Mouse (Mus musculus): ENCODE results near the gene Tmem86b. TPM values are rescaled to one million over a fixed set of nuclear protein-coding genes. Genes with fewer than 3 reads are reported as not detected.

Tmem86b gene
- polyA plus RNA-seq, 1 experiment: 2.8 TPM

- Histone ChIP-seq H3ac (ENCODE audit: control insufficient read depth, insufficient read length, low read depth) (no peak overlapping the region), H3K27me3 (ENCODE audit: control insufficient read depth, insufficient read depth, insufficient read length) (no peaks in the 10 kb centered on the region), H3K4me3 (ENCODE audit: insufficient read depth, poor library complexity, severe bottlenecking) (no peak overlapping the region), H3K79me3 (ENCODE audit: low read depth) (no peaks in the 10 kb centered on the region), H3K79me2 (ENCODE audit: control insufficient read depth, insufficient read depth) (no peaks in the 10 kb centered on the region), H3K36me3 (ENCODE audit: control insufficient read depth, insufficient read depth) (peaks cover 4% of the 10 kb centered on the region)
- TF ChIP-seq FOSL1 (IDR thresholded peaks at IDR 0.05; ENCODE audit: insufficient read depth, low read length, poor library complexity, severe bottlenecking) (no peak), CTCF (IDR thresholded peaks at IDR 0.05; ENCODE audit: control insufficient read depth, insufficient read depth, insufficient read length) (no peak), MAX (IDR thresholded peaks at IDR 0.05) (no peak), MYOG (IDR thresholded peaks at IDR 0.05; ENCODE audit: control insufficient read depth, extremely low read depth, insufficient read length) (no peak), MYOD1 (IDR thresholded peaks at IDR 0.05; ENCODE audit: control insufficient read depth, insufficient read length, low read depth) (no peak), CEBPB (IDR thresholded peaks at IDR 0.05; ENCODE audit: low read depth) (no peak), USF1 (IDR thresholded peaks at IDR 0.05; ENCODE audit: low read depth) (no peak)
Measured at GRCm38 (mm10) chr7:4668506-4668905, 37.3 kb upstream of the Tmem86b start.

GRCm38 (mm10) chr7:4666871-4667270 lies 35.6 kb upstream of the Tmem86b start:
- TF ChIP-seq MYOG (IDR thresholded peaks at IDR 0.05; ENCODE audit: control insufficient read depth, extremely low read depth, insufficient read length) (no peak), FOSL1 (IDR thresholded peaks at IDR 0.05; ENCODE audit: insufficient read depth, low read length, poor library complexity, severe bottlenecking) (no peak), MYOD1 (IDR thresholded peaks at IDR 0.05; ENCODE audit: control insufficient read depth, insufficient read length, low read depth) (no peak), USF1 (IDR thresholded peaks at IDR 0.05; ENCODE audit: low read depth) (no peak), MAX (IDR thresholded peaks at IDR 0.05) (no peak), CEBPB (IDR thresholded peaks at IDR 0.05; ENCODE audit: low read depth) (no peak), CTCF (IDR thresholded peaks at IDR 0.05; ENCODE audit: control insufficient read depth, insufficient read depth, insufficient read length) (no peak)
- Histone ChIP-seq H3ac (ENCODE audit: control insufficient read depth, insufficient read length, low read depth) (no peak overlapping the region), H3K79me2 (ENCODE audit: control insufficient read depth, insufficient read depth) (no peaks in the 10 kb centered on the region), H3K36me3 (ENCODE audit: control insufficient read depth, insufficient read depth) (peaks cover 4% of the 10 kb centered on the region), H3K79me3 (ENCODE audit: low read depth) (no peaks in the 10 kb centered on the region), H3K4me3 (ENCODE audit: insufficient read depth, poor library complexity, severe bottlenecking) (no peak overlapping the region), H3K27me3 (ENCODE audit: control insufficient read depth, insufficient read depth, insufficient read length) (no peaks in the 10 kb centered on the region)

GRCm38 (mm10) chr7:4663742-4664141 lies 32.5 kb upstream of the Tmem86b start:
- Histone ChIP-seq H3K27me3 (ENCODE audit: control insufficient read depth, insufficient read depth, insufficient read length) (no peaks in the 10 kb centered on the region), H3K36me3 (ENCODE audit: control insufficient read depth, insufficient read depth) (peaks cover 4% of the 10 kb centered on the region), H3ac (ENCODE audit: control insufficient read depth, insufficient read length, low read depth) (no peak overlapping the region), H3K79me2 (ENCODE audit: control insufficient read depth, insufficient read depth) (peaks cover under 1% of the 10 kb centered on the region), H3K79me3 (ENCODE audit: low read depth) (no peaks in the 10 kb centered on the region), H3K4me3 (ENCODE audit: insufficient read depth, poor library complexity, severe bottlenecking) (no peak overlapping the region)
- TF ChIP-seq CEBPB (IDR thresholded peaks at IDR 0.05; ENCODE audit: low read depth): no peak
- TF ChIP-seq MYOG (IDR thresholded peaks at IDR 0.05; ENCODE audit: control insufficient read depth, extremely low read depth, insufficient read length): no peak
- TF ChIP-seq USF1 (IDR thresholded peaks at IDR 0.05; ENCODE audit: low read depth): no peak
- no peak for TF ChIP-seq MAX (IDR thresholded peaks at IDR 0.05)
- no peak for TF ChIP-seq MYOD1 (IDR thresholded peaks at IDR 0.05; ENCODE audit: control insufficient read depth, insufficient read length, low read depth)
- TF ChIP-seq CTCF (IDR thresholded peaks at IDR 0.05; ENCODE audit: control insufficient read depth, insufficient read depth, insufficient read length): no peak
- TF ChIP-seq FOSL1 (IDR thresholded peaks at IDR 0.05; ENCODE audit: insufficient read depth, low read length, poor library complexity, severe bottlenecking): no peak

- Histone ChIP-seq H3K4me3 (ENCODE audit: insufficient read depth, poor library complexity, severe bottlenecking) (no peak overlapping the region), H3K79me2 (ENCODE audit: control insufficient read depth, insufficient read depth) (peaks cover 6% of the 10 kb centered on the region), H3K79me3 (ENCODE audit: low read depth) (peaks cover 1% of the 10 kb centered on the region), H3ac (ENCODE audit: control insufficient read depth, insufficient read length, low read depth) (no peak overlapping the region), H3K36me3 (ENCODE audit: control insufficient read depth, insufficient read depth) (peaks cover 4% of the 10 kb centered on the region), H3K27me3 (ENCODE audit: control insufficient read depth, insufficient read depth, insufficient read length) (no peaks in the 10 kb centered on the region)
- TF ChIP-seq USF1 (IDR thresholded peaks at IDR 0.05; ENCODE audit: low read depth) (no peak), CEBPB (IDR thresholded peaks at IDR 0.05; ENCODE audit: low read depth) (no peak), CTCF (IDR thresholded peaks at IDR 0.05; ENCODE audit: control insufficient read depth, insufficient read depth, insufficient read length) (no peak), MYOG (IDR thresholded peaks at IDR 0.05; ENCODE audit: control insufficient read depth, extremely low read depth, insufficient read length) (no peak)
Measured at GRCm38 (mm10) chr7:4663179-4663578, 32.0 kb upstream of the Tmem86b start.

GRCm38 (mm10) chr7:4659911-4660443 lies 28.8 kb upstream of the Tmem86b start:
- Histone ChIP-seq H3K36me3 (ENCODE audit: control insufficient read depth, insufficient read depth) (no peaks in the 10 kb centered on the region), H3K27me3 (ENCODE audit: control insufficient read depth, insufficient read depth, insufficient read length) (no peaks in the 10 kb centered on the region), H3K79me2 (ENCODE audit: control insufficient read depth, insufficient read depth) (peaks cover 38% of the 10 kb centered on the region), H3ac (ENCODE audit: control insufficient read depth, insufficient read length, low read depth) (no peak overlapping the region), H3K4me3 (ENCODE audit: insufficient read depth, poor library complexity, severe bottlenecking) (no peak overlapping the region), H3K79me3 (ENCODE audit: low read depth) (peaks cover 32% of the 10 kb centered on the region)
- TF ChIP-seq MYOD1 (IDR thresholded peaks at IDR 0.05; ENCODE audit: control insufficient read depth, insufficient read length, low read depth) (no peak), MYOG (IDR thresholded peaks at IDR 0.05; ENCODE audit: control insufficient read depth, extremely low read depth, insufficient read length) (no peak), CEBPB (IDR thresholded peaks at IDR 0.05; ENCODE audit: low read depth) (no peak), FOSL1 (IDR thresholded peaks at IDR 0.05; ENCODE audit: insufficient read depth, low read length, poor library complexity, severe bottlenecking) (no peak), MAX (IDR thresholded peaks at IDR 0.05) (no peak), USF1 (IDR thresholded peaks at IDR 0.05; ENCODE audit: low read depth) (no peak), CTCF (IDR thresholded peaks at IDR 0.05; ENCODE audit: control insufficient read depth, insufficient read depth, insufficient read length) (no peak)

All from C2C12 (cell line).